Mouse (Mus musculus) forebrain, embryonic 15.5 days (tissue): Measurements from ENCODE around the gene Fig4. TPM values are rescaled to one million over a fixed set of nuclear protein-coding genes. Genes with fewer than 3 reads are reported as not detected.

Experiments
- ATAC-seq: fragments of 200-750 bp; cut with Nextera tagmentation; replicated peaks from 2 replicates; pipeline ENCODE4 v1.8.0; 2017; ENCODE audit warnings: mild to moderate bottlenecking, moderate TSS enrichment, moderate library complexity
- H3K27ac ChIP-seq: fragments of 300-500 bp; sonication (generic); replicated peaks from 2 replicates; pipeline ENCODE4 v1.5.1; 2015; ENCODE audit warnings: mild to moderate bottlenecking, inconsistent platforms
- H3K27me3 ChIP-seq: fragments of 300-500 bp; sonication (generic); 2 replicates; pipeline ENCODE4 v1.6.1; 2015; ENCODE audit warnings: inconsistent platforms
- H3K36me3 ChIP-seq: fragments of 300-500 bp; sonication (generic); 2 replicates; pipeline ENCODE4 v1.6.1; 2015; ENCODE audit warnings: mild to moderate bottlenecking, inconsistent platforms
- H3K4me1 ChIP-seq: fragments of 300-500 bp; sonication (generic); 2 replicates; pipeline ENCODE4 v1.6.1; 2015; ENCODE audit warnings: inconsistent platforms
- H3K4me2 ChIP-seq: fragments of 300-500 bp; sonication (generic); replicated peaks from 2 replicates; pipeline ENCODE4 v1.6.1; 2015; ENCODE audit warnings: mild to moderate bottlenecking, inconsistent platforms
- H3K4me3 ChIP-seq: fragments of 300-500 bp; sonication (generic); 2 replicates; pipeline ENCODE4 v1.5.1; 2015; ENCODE audit warnings: mild to moderate bottlenecking, inconsistent platforms
- H3K9ac ChIP-seq: fragments of 300-500 bp; sonication (generic); replicated peaks from 2 replicates; pipeline ENCODE4 v1.6.1; 2015; ENCODE audit warnings: mild to moderate bottlenecking, inconsistent platforms
- H3K9me3 ChIP-seq: fragments of 300-500 bp; sonication (generic); 2 replicates; pipeline ENCODE4 v1.6.1; 2016; ENCODE audit warnings: inconsistent platforms
- WGBS: fragments of 180-500 bp; shearing (Covaris S2); methylation state at CpG from one replicate; pipeline ENCODE4 v1.1.7; 2015; ENCODE audit warnings: mixed read lengths; 5-methylcytosine and 5-hydroxymethylcytosine counted together
- polyA plus RNA-seq: library from polyadenylated mRNA; unstranded; fragments of >200 nt; fragmentation: Nextera tagmentation; extraction: Ambion mirVana; gene quantifications from 2 replicates; pipeline ENCODE4 v1.2.1, GENCODE M21; 2015

Fig4 gene
- polyA plus RNA-seq, 1 experiment from 2014 or later, result 33.5 TPM

- no peaks in the 10 kb centered on the region for H3K9me3 ChIP-seq
- ATAC-seq, result no peak
Observed at GRCm38 (mm10) chr10:41204637-41205315, 98.3 kb downstream of the Fig4 start.

GRCm38 (mm10) chr10:41204191-41204590 lies 98.9 kb downstream of the Fig4 start:
- H3K4me1 ChIP-seq, result peaks cover 3% of the 10 kb centered on the region; the same call in 1 of the 2 replicates
- no peak overlapping the region for H3K4me2 ChIP-seq
- 76% methylated on average over 5 of the region's 5 CpGs for WGBS
- no peaks in the 10 kb centered on the region for H3K36me3 ChIP-seq
- H3K4me3 ChIP-seq, result no peak overlapping the region
- no peaks in the 10 kb centered on the region for H3K9me3 ChIP-seq
- no peak overlapping the region for H3K27ac ChIP-seq
- no peaks in the 10 kb centered on the region for H3K27me3 ChIP-seq
- ATAC-seq, result no peak
- no peak overlapping the region for H3K9ac ChIP-seq

More at GRCm38 (mm10) chr10:41204637-41205315, 98.3 kb downstream of the Fig4 start:
- H3K4me3 ChIP-seq, result no peak overlapping the region
- H3K4me1 ChIP-seq, result peaks cover 3% of the 10 kb centered on the region; the same call in 1 of the 2 replicates
- WGBS, result 83% methylated on average over 11 of the region's 11 CpGs
- H3K27ac ChIP-seq, result no peak overlapping the region
- no peaks in the 10 kb centered on the region for H3K36me3 ChIP-seq
- H3K4me2 ChIP-seq, result no peak overlapping the region
- no peaks in the 10 kb centered on the region for H3K27me3 ChIP-seq
- H3K9ac ChIP-seq, result no peak overlapping the region

GRCm38 (mm10) chr10:41198719-41199118 lies 104.3 kb downstream of the Fig4 start:
- ATAC-seq, result no peak
- no peak overlapping the region for H3K4me2 ChIP-seq

GRCm38 (mm10) chr10:41197788-41198187 lies 105.3 kb downstream of the Fig4 start:
- Histone ChIP-seq H3K9me3 (no peaks in the 10 kb centered on the region), H3K27me3 (no peaks in the 10 kb centered on the region), H3K36me3 (no peaks in the 10 kb centered on the region), H3K4me1 (peaks cover 3% of the 10 kb centered on the region; the same call in 1 of the 2 replicates), H3K4me3 (no peak overlapping the region), H3K4me2 (no peak overlapping the region), H3K9ac (no peak overlapping the region), H3K27ac (no peak overlapping the region)
- 94% methylated on average over 5 of the region's 5 CpGs for WGBS
- no peak for ATAC-seq

More at GRCm38 (mm10) chr10:41198719-41199118, 104.3 kb downstream of the Fig4 start:
- Histone ChIP-seq H3K27me3 (no peaks in the 10 kb centered on the region), H3K4me3 (no peak overlapping the region), H3K36me3 (no peaks in the 10 kb centered on the region), H3K9ac (no peak overlapping the region), H3K4me1 (peaks cover 3% of the 10 kb centered on the region; the same call in 1 of the 2 replicates), H3K27ac (no peak overlapping the region), H3K9me3 (no peaks in the 10 kb centered on the region)
- 45% methylated on average over 6 of the region's 6 CpGs for WGBS

- Histone ChIP-seq H3K4me2 (no peak overlapping the region), H3K9ac (no peak overlapping the region), H3K9me3 (no peaks in the 10 kb centered on the region), H3K36me3 (no peaks in the 10 kb centered on the region), H3K27ac (no peak overlapping the region), H3K27me3 (no peaks in the 10 kb centered on the region), H3K4me3 (no peak overlapping the region), H3K4me1 (peaks cover 1% of the 10 kb centered on the region; the same call in 1 of the 2 replicates)
- no peak for ATAC-seq
- WGBS, result 80% methylated on average over 4 of the region's 4 CpGs
Observed at GRCm38 (mm10) chr10:41196295-41196694, 106.8 kb downstream of the Fig4 start.

GRCm38 (mm10) chr10:41189392-41189791 lies 113.7 kb downstream of the Fig4 start:
- H3K27ac ChIP-seq, result no peak overlapping the region
- H3K9me3 ChIP-seq, result no peaks in the 10 kb centered on the region
- no peak overlapping the region for H3K4me2 ChIP-seq
- peaks cover 5% of the 10 kb centered on the region; the same call in 1 of the 2 replicates for H3K36me3 ChIP-seq
- no peak overlapping the region for H3K4me3 ChIP-seq
- ATAC-seq, result no peak
- H3K9ac ChIP-seq, result no peak overlapping the region
- no peaks in the 10 kb centered on the region for H3K4me1 ChIP-seq
- no peaks in the 10 kb centered on the region for H3K27me3 ChIP-seq
- WGBS, result 73% methylated on average over 3 of the region's 3 CpGs

GRCm38 (mm10) chr10:41183975-41184374 lies 119.1 kb downstream of the Fig4 start:
- Histone ChIP-seq H3K4me2 (no peak overlapping the region), H3K27me3 (no peaks in the 10 kb centered on the region), H3K27ac (no peak overlapping the region), H3K9me3 (no peaks in the 10 kb centered on the region), H3K4me1 (no peaks in the 10 kb centered on the region), H3K4me3 (no peak overlapping the region), H3K9ac (no peak overlapping the region), H3K36me3 (peaks cover 5% of the 10 kb centered on the region; the same call in 1 of the 2 replicates)
- WGBS, result 45% methylated on average over 3 of the region's 3 CpGs
- ATAC-seq, result no peak

GRCm38 (mm10) chr10:41182644-41183043 lies 120.4 kb downstream of the Fig4 start:
- no peak for ATAC-seq
- no peaks in the 10 kb centered on the region for H3K4me1 ChIP-seq
- H3K27ac ChIP-seq, result no peak overlapping the region
- 8% methylated on average over 6 of the region's 6 CpGs for WGBS
- no peaks in the 10 kb centered on the region for H3K36me3 ChIP-seq
- no peak overlapping the region for H3K4me3 ChIP-seq
- H3K9me3 ChIP-seq, result no peaks in the 10 kb centered on the region
- no peak overlapping the region for H3K4me2 ChIP-seq
- no peak overlapping the region for H3K9ac ChIP-seq
- no peaks in the 10 kb centered on the region for H3K27me3 ChIP-seq

GRCm38 (mm10) chr10:41166141-41166540 lies 136.9 kb downstream of the Fig4 start:
- ATAC-seq, result no peak
- Histone ChIP-seq H3K4me2 (no peak overlapping the region), H3K4me1 (no peaks in the 10 kb centered on the region), H3K9me3 (no peaks in the 10 kb centered on the region), H3K27me3 (no peaks in the 10 kb centered on the region), H3K36me3 (no peaks in the 10 kb centered on the region), H3K9ac (no peak overlapping the region), H3K27ac (no peak overlapping the region), H3K4me3 (no peak overlapping the region)
- over 99% methylated on average over 5 of the region's 5 CpGs for WGBS

GRCm38 (mm10) chr10:41163108-41163507 lies 140.0 kb downstream of the Fig4 start:
- Histone ChIP-seq H3K27me3 (no peaks in the 10 kb centered on the region), H3K9me3 (no peaks in the 10 kb centered on the region), H3K36me3 (no peaks in the 10 kb centered on the region), H3K9ac (no peak overlapping the region), H3K4me2 (no peak overlapping the region), H3K4me3 (no peak overlapping the region), H3K4me1 (no peaks in the 10 kb centered on the region), H3K27ac (no peak overlapping the region)
- WGBS, result 92% methylated on average over 2 of the region's 2 CpGs
- ATAC-seq, result no peak

GRCm38 (mm10) chr10:41157296-41157695 lies 145.8 kb downstream of the Fig4 start:
- H3K9me3 ChIP-seq, result no peaks in the 10 kb centered on the region
- ATAC-seq, result no peak
- no peaks in the 10 kb centered on the region for H3K4me1 ChIP-seq
- H3K4me3 ChIP-seq, result no peak overlapping the region
- no peak overlapping the region for H3K9ac ChIP-seq
- 91% methylated on average over 2 of the region's 2 CpGs for WGBS
- H3K4me2 ChIP-seq, result no peak overlapping the region
- no peaks in the 10 kb centered on the region for H3K27me3 ChIP-seq
- no peak overlapping the region for H3K27ac ChIP-seq
- no peaks in the 10 kb centered on the region for H3K36me3 ChIP-seq

- Histone ChIP-seq H3K9me3 (no peaks in the 10 kb centered on the region), H3K27me3 (no peaks in the 10 kb centered on the region), H3K4me1 (no peaks in the 10 kb centered on the region), H3K36me3 (no peaks in the 10 kb centered on the region), H3K9ac (no peak overlapping the region), H3K4me2 (no peak overlapping the region), H3K4me3 (no peak overlapping the region), H3K27ac (no peak overlapping the region)
- no peak for ATAC-seq
- WGBS, result 81% methylated on average over 1 of the region's 1 CpGs
Observed at GRCm38 (mm10) chr10:41156693-41157092, 146.4 kb downstream of the Fig4 start.
